Mouse (Mus musculus): Measurements from ENCODE around the gene B4galt1.

The B4galt1 gene

DNA sequence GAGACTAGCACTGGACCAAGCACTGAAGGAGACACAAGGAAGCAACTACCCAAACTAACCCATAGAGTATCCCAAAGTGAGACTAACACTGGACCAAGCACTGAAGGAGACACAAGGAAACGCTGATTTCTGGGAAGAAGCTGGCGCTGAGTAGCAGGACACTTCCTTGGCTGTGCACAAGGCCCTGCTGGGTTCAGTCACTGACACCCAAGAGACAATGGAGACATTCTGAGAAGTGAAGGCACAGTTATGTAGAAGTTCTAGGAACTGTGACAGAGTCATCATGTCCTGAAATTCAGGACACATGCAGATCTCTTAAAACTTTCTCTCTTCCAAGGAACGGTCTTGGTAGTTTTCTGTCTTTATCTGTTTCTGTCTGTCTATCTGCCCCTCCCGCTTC, 16.4 kb upstream of the B4galt1 start:
- DNase-seq (ENCODE audit: low read depth), result no peak

- DNase-seq (ENCODE audit: low read depth), result no peak
These were observed 14.9 kb upstream of the B4galt1 start for GRCm38 (mm10) chr4:40868554-40869232.

DNA sequence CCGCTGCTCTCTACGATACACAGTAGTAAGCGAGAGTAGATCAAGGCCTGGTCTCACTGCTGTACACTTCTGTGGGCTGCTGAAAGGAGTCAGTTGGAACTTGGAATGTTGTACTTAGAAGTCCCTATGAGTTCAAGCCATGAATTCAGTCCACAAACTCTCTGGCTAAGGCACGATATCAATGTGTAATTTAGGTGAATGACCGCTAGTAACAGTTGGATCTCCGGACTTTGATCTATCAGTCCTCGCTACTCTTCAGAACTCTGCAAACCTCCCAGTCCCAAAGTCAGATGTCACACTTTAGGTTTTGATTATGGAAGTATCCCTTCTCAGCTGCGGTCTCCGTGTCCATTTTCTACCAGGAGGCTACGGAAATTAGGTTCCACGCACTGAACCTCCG, 10.6 kb upstream of the B4galt1 start:
- no peak for DNase-seq (ENCODE audit: low read depth)

DNA sequence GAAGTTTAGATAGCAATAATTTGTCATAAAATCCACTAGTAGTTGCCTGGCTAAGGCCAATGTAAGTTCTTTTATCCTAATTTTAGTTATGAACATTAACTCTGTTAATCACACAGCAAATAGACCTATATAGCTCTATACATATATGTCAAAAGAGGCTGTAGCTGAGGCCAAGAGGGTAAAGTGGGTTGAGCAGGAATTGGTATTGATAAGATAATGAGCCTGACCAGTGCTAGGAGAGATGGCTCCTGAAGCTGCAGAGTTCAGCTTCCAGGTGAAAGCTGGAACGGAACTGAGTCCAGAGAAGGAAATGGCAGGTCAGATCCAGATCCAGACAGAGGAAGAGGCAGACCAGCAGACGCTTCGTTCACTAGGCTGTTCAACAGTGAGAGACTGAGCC, 9.5 kb upstream of the B4galt1 start:
- DNase-seq (ENCODE audit: low read depth), result no peak

- no peak for DNase-seq (ENCODE audit: low read depth)
These were observed 7.3 kb upstream of the B4galt1 start for GRCm38 (mm10) chr4:40861131-40861530.

DNA sequence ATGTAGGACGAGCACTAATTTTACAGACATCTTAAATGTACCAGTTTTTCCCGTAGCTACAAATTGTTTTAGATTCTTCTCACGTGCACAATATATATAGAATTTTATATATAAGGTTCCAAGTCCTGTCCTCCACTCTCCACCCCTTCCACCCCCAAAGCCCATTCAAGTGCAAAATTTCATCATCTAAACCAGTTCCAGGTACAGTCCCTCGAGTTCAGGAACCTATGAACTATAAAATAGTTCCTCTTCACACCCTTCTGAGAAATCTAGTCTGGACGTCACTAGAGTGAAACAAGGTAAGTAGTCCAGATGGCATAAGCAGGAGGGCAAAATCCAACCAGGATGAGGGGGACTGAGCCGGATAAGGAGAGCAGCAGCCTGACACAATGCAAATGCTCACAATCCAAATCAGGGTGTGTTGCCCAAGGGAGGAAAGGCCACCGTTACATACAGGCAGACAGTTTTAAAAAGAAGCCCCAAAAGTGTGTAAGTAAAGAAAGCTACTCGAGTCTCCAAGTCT, 4.1 kb upstream of the B4galt1 start:
- DNase-seq (ENCODE audit: low read depth), result no peak

- DNase-seq (ENCODE audit: low read depth), result no peak
These were observed 2.8 kb upstream of the B4galt1 start for GRCm38 (mm10) chr4:40856571-40856970.

- no peak for DNase-seq (ENCODE audit: low read depth)
These were observed 655 bp upstream of the B4galt1 start for GRCm38 (mm10) chr4:40854387-40854933.

- DNase-seq (ENCODE audit: low read depth), result peak; percentile 77
These were observed 792 bp downstream of the B4galt1 start for GRCm38 (mm10) chr4:40852861-40853564.

- no peak for DNase-seq (ENCODE audit: low read depth)
These were observed 1.5 kb downstream of the B4galt1 start for GRCm38 (mm10) chr4:40852249-40852781.

DNA sequence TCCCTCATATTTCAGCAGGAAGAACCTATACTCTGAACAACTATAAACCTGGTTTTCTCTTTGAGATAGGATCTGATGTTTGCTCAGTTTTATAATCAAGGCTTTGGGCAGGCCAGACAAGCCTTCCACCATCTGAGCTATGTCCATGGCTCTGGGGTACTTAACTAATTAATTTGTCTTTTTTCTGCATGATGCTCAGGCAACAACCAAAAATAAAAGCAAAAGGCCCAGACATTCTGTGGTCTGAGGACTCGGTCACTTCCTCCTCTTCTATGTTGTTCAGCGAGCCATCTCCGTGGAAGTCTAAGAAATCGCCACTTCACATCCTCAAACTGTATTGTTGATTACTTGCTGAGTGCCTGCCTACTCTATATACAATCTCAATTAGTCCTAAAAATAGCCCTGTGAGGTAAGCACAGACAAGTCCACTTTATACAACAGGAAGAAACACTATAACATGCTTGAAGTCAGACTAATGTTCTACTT, 2.0 kb downstream of the B4galt1 start:
- DNase-seq (ENCODE audit: low read depth), result peak; percentile 68

GRCm38 (mm10) chr4:40851031-40851762, 2.6 kb downstream of the B4galt1 start:
- DNase-seq (ENCODE audit: low read depth), result no peak

- no peak for DNase-seq (ENCODE audit: low read depth)
These were observed 3.2 kb downstream of the B4galt1 start for GRCm38 (mm10) chr4:40850582-40850981.

GRCm38 (mm10) chr4:40849518-40849917, 4.3 kb downstream of the B4galt1 start:
- no peak for DNase-seq (ENCODE audit: low read depth)

DNA sequence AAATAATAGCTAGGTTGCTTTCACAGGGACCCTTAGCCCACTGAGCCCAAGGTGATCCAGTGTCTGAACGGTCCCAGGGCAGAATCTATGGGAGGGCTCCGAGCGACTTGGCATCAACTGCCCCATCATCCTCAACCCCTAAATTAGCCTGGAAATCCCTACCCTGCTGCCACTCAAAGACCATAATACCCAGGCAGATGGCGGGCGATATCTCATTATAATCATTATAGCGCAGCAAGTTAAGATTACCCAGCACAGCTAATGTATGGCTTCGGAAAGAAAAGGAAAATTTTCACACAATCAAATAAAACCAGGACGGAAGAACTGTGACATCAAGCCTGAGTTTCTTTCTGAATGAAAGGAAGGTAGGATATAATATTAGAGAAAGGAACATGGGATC, 5.6 kb downstream of the B4galt1 start:
- DNase-seq (ENCODE audit: low read depth), result no peak

DNA sequence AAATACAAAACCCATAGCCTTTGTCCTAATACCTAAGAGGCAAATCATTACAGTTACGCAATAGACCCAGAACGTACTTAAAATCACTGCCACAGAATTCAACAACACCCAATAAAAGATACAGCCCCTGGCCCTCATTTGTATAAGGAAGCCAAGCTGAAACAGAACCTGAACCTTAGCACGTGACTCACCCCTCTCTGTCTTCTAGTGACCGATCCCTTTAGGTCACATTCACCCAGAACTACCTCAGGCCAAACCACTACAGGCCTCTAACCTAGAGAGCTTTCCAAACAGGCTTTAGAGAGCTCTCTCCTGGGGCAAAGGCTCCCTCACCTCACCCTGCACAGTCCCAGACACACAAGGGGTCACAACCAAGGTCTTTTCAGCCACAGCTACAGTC, 6.6 kb downstream of the B4galt1 start:
- no peak for DNase-seq (ENCODE audit: low read depth)

- peak; percentile 56 for DNase-seq (ENCODE audit: low read depth)
These were observed 7.5 kb downstream of the B4galt1 start for GRCm38 (mm10) chr4:40846143-40846931.

DNA sequence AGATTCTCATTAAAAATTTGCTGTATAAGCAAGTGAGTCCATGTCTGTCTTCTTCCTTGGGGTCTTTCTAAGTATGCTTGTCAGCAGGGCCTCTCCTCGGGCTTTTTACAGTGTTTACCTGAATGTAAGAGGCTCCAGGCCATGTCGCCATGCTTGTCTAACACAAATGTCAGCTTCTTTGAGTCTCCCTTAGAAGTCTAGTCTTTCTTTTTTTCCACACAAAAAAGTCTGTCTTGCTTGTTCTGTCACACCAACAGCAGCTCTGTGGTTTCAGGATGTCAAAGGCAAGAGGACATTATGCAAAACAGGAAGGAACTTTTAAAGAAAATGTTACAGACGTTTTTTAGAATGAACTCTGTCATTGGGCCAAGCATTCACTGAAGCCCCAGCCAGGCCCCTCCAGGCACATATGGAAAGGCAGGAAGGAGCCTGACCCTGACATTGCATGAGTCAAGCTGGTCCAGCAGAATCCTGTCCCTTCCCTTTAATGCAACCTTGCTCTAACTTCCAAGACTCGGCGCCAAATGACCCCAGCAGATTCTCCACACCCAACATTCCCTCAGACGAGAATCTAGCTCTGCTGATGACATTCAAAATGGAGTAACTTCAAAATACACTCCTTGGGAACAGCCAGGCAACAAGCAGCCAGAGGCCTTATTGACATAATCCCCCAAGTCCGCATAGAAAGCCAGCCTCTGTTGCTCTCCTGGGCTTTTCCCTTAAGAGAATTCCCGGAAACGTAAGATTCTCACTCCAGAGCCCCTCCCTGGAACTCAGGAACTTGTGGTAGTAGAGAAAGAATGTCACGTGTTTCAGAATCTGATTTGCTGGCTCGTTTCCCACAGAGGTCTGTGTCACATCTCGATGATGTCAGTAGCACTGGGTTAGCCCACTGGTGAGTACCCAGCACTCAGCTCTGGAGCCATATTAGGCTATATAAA, 8.7 kb downstream of the B4galt1 start:
- DNase-seq (ENCODE audit: low read depth), result peak; percentile 79

DNA sequence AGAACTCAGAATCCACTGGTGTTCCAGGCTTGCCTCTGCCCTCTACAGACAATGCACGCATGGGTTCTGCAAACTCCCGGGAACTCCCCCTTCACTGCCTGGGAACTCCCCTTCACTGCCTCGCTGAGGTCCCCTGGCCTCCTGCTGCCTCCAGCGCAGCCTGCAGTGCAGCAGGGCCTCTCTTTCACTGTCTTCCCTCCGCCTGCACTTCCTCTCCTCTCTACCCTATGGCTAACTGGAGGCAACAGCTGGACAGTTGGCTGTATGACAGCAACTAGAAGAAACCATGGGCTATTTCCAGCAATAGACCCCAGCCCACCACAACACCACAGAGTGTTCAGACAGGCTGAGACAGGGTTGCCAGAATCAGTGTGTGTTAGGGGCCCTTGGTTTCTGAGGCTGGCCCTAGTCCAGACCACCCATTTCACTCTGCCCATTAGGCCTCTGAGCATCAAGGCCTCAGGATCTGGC, 9.5 kb downstream of the B4galt1 start:
- peak; percentile 87 for DNase-seq (ENCODE audit: low read depth)

- DNase-seq (ENCODE audit: low read depth), result no peak
These were observed 10.1 kb downstream of the B4galt1 start for GRCm38 (mm10) chr4:40843726-40844125.
